Mouse (Mus musculus): ENCODE measurements around the gene Paqr7. TPM values are rescaled to one million over a fixed set of nuclear protein-coding genes. Genes with fewer than 3 reads are reported as not detected.

The Paqr7 gene
- total and polyA plus RNA-seq, 3 experiments = 9.2 to 14.8 (median 10.3) TPM

DNA sequence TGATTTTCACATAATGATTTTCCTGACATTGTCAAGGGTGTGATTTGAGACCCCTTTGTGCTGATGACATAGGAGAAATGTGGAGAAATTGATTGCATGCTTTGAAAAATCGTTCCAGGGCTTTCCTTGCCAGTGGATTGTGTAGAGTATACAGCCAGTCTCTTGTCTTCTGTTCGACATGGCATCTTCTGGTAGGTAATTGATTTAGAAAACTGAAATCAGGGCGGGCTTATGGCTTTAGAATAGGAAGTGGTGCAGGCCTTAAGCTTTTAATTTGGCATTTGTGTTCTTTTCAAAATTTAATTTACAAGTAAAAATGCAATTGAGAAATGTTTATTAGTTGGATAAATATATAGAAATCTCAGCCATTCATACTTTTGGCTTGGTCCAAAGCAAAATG lies 26.5 kb upstream of the Paqr7 start:
- ATAC-seq (ENCODE audit: extremely low read depth, insufficient number of reproducible peaks, low FRiP score, poor library complexity, severe bottlenecking) (no peak), DNase-seq (ENCODE audit: low spot score) (no peak)
- Histone ChIP-seq H3K4me3 (ENCODE audit: low read depth, low read length) (no peak overlapping the region), H3K27me3 (ENCODE audit: insufficient read depth, low read length) (peaks cover 22% of the 10 kb centered on the region), H3K9me3 (replicated peaks) (no peaks in the 10 kb centered on the region), H3K4me1 (ENCODE audit: insufficient read depth, low read depth, low read length) (peaks cover 22% of the 10 kb centered on the region), H3K36me3 (replicated peaks) (peaks cover 40% of the 10 kb centered on the region)
- no peak for TF ChIP-seq GATA1 (IDR thresholded peaks at IDR 0.05; ENCODE audit: borderline replicate concordance, low read length)
- TF ChIP-seq CTCF (IDR thresholded peaks at IDR 0.05; ENCODE audit: low read depth, low read length) = no peak
- TF ChIP-seq POLR2AphosphoS5 (IDR thresholded peaks at IDR 0.05; ENCODE audit: insufficient replicate concordance, low read depth, low read length) = no peak
- TF ChIP-seq GATA2 (IDR thresholded peaks at IDR 0.05; ENCODE audit: borderline replicate concordance, low read depth, low read length) = no peak
- no peak for TF ChIP-seq TAL1 (conservative IDR thresholded peaks at IDR 0.05; ENCODE audit: low read depth, low read length)

DNA sequence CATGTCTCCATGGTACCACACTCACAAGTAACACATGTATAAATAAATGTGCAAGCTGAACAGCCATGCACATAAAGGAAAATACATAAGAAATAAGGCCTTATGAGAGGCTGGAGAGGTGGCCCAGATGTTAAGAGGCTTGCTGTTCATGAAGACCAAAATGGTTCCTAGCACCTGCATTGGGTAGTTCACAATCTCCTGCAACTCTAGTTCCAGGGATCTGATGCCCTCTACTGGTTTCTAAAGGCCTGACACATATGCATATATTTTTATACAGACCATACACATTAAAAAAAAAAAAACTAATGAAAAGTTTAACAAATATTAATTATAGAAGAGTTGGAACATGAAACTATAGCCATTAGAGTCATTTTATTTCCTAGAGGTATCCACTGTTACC lies 25.0 kb upstream of the Paqr7 start:
- TF ChIP-seq CTCF (IDR thresholded peaks at IDR 0.05; ENCODE audit: low read depth, low read length) (no peak), POLR2AphosphoS5 (IDR thresholded peaks at IDR 0.05; ENCODE audit: insufficient replicate concordance, low read depth, low read length) (no peak), GATA1 (IDR thresholded peaks at IDR 0.05; ENCODE audit: borderline replicate concordance, low read length) (no peak), GATA2 (IDR thresholded peaks at IDR 0.05; ENCODE audit: borderline replicate concordance, low read depth, low read length) (no peak), TAL1 (conservative IDR thresholded peaks at IDR 0.05; ENCODE audit: low read depth, low read length) (no peak)
- ATAC-seq (ENCODE audit: extremely low read depth, insufficient number of reproducible peaks, low FRiP score, poor library complexity, severe bottlenecking) (no peak), DNase-seq (ENCODE audit: low spot score) (no peak)
- Histone ChIP-seq H3K9me3 (replicated peaks) (no peaks in the 10 kb centered on the region), H3K4me1 (ENCODE audit: insufficient read depth, low read depth, low read length) (peaks cover 19% of the 10 kb centered on the region), H3K27me3 (ENCODE audit: insufficient read depth, low read length) (peaks cover 14% of the 10 kb centered on the region), H3K4me3 (ENCODE audit: low read depth, low read length) (no peak overlapping the region), H3K36me3 (replicated peaks) (peaks cover 53% of the 10 kb centered on the region)

GRCm38 (mm10) chr4:134473764-134474163 lies 22.7 kb upstream of the Paqr7 start:
- H3K27me3 ChIP-seq (ENCODE audit: insufficient read depth, low read length) = no peaks in the 10 kb centered on the region; the same call in 1 of the 2 replicates

DNA sequence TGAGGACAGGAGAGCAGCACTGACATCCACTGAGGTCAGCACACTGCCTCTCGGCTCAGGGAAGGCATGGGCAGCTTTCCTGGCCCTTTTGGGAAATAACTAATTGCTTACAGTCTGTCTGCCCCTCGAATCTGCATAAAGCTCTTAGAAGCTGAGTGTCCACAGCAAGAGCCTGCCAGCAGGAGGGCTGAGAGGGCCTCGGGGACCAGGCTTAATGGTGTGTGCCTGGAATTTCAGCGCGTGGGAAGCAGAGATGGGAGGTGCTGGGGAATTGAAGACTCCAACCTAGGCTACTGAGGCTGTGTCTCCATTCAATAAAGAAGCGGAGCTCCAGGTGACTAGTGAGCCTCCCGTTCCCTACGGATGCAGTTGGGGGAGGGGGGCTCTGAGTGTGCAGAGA lies 22.3 kb upstream of the Paqr7 start:
- DNase-seq (ENCODE audit: low spot score) (no peak), ATAC-seq (ENCODE audit: extremely low read depth, insufficient number of reproducible peaks, low FRiP score, poor library complexity, severe bottlenecking) (no peak)
- peaks cover 61% of the 10 kb centered on the region for H3K36me3 ChIP-seq (replicated peaks)
- no peaks in the 10 kb centered on the region for H3K9me3 ChIP-seq (replicated peaks)
- no peak overlapping the region for H3K4me3 ChIP-seq (ENCODE audit: low read depth, low read length)
- peaks cover 17% of the 10 kb centered on the region for H3K4me1 ChIP-seq (ENCODE audit: insufficient read depth, low read depth, low read length)
- no peaks in the 10 kb centered on the region; the same call in 1 of the 2 replicates for H3K27me3 ChIP-seq (ENCODE audit: insufficient read depth, low read length)
- no peak for TF ChIP-seq POLR2AphosphoS5 (IDR thresholded peaks at IDR 0.05; ENCODE audit: insufficient replicate concordance, low read depth, low read length)
- TF ChIP-seq GATA1 (IDR thresholded peaks at IDR 0.05; ENCODE audit: borderline replicate concordance, low read length) = no peak
- TF ChIP-seq TAL1 (conservative IDR thresholded peaks at IDR 0.05; ENCODE audit: low read depth, low read length) = no peak
- no peak for TF ChIP-seq CTCF (IDR thresholded peaks at IDR 0.05; ENCODE audit: low read depth, low read length)
- no peak for TF ChIP-seq GATA2 (IDR thresholded peaks at IDR 0.05; ENCODE audit: borderline replicate concordance, low read depth, low read length)

More at GRCm38 (mm10) chr4:134473764-134474163, 22.7 kb upstream of the Paqr7 start:
- Histone ChIP-seq H3K4me3 (ENCODE audit: low read depth, low read length) (no peak overlapping the region), H3K36me3 (replicated peaks) (peaks cover 61% of the 10 kb centered on the region), H3K4me1 (ENCODE audit: insufficient read depth, low read depth, low read length) (peaks cover 17% of the 10 kb centered on the region), H3K9me3 (replicated peaks) (no peaks in the 10 kb centered on the region)
- TF ChIP-seq POLR2AphosphoS5 (IDR thresholded peaks at IDR 0.05; ENCODE audit: insufficient replicate concordance, low read depth, low read length) (no peak), GATA2 (IDR thresholded peaks at IDR 0.05; ENCODE audit: borderline replicate concordance, low read depth, low read length) (no peak), TAL1 (conservative IDR thresholded peaks at IDR 0.05; ENCODE audit: low read depth, low read length) (no peak), CTCF (IDR thresholded peaks at IDR 0.05; ENCODE audit: low read depth, low read length) (no peak), GATA1 (IDR thresholded peaks at IDR 0.05; ENCODE audit: borderline replicate concordance, low read length) (no peak)
- DNase-seq (ENCODE audit: low spot score) (no peak), ATAC-seq (ENCODE audit: extremely low read depth, insufficient number of reproducible peaks, low FRiP score, poor library complexity, severe bottlenecking) (no peak)

DNA sequence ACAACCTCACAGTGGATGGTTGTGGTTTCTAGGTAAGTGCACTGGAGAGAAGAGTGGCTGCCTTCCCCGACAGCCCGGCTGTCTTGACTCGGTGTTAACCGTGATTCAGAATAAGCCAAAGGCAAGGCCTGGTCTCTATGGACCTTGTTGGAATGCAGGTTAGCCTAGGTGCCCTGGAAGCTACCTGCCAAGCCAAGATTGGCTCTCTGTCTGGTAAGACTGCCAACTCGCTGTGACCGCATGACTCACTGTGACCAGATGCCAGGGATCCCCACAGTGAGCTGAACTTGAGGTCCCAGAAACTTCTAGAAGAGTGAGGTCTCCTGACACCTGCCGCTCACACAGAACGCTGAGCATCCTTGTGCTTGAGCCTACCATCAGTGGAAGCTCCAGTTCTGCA lies 19.6 kb upstream of the Paqr7 start:
- Histone ChIP-seq H3K4me3 (ENCODE audit: low read depth, low read length) (no peak overlapping the region), H3K4me1 (ENCODE audit: insufficient read depth, low read depth, low read length) (peaks cover 10% of the 10 kb centered on the region), H3K9me3 (replicated peaks) (no peaks in the 10 kb centered on the region), H3K27me3 (ENCODE audit: insufficient read depth, low read length) (peaks cover 7% of the 10 kb centered on the region), H3K36me3 (replicated peaks) (peaks cover 48% of the 10 kb centered on the region)
- DNase-seq (ENCODE audit: low spot score) (no peak), ATAC-seq (ENCODE audit: extremely low read depth, insufficient number of reproducible peaks, low FRiP score, poor library complexity, severe bottlenecking) (no peak)
- TF ChIP-seq CTCF (IDR thresholded peaks at IDR 0.05; ENCODE audit: low read depth, low read length) = 0 out of 2 replicates have a peak, but pooled peaks have one; percentile 2
- TF ChIP-seq GATA2 (IDR thresholded peaks at IDR 0.05; ENCODE audit: borderline replicate concordance, low read depth, low read length) = no peak

DNA sequence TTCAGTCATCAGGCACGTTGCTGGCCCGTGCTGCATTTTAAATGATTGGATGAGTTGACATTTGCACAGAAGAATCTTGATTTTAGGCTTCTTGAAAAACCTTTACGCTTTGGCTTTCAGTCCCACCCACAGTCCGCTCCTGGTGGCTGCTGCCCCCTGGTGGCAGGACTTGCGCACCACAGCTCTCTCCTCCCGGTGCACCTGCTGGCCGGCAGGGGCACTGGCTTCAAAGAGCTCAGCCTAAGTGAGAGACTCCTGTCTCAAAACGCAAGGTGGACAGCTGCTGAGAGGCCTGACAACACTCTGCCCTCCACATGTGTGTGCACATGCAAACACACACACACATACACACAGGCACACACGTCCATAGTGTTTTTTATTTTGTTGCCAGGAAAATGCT lies 18.5 kb upstream of the Paqr7 start:
- TF ChIP-seq POLR2AphosphoS5 (IDR thresholded peaks at IDR 0.05; ENCODE audit: insufficient replicate concordance, low read depth, low read length) (no peak), CTCF (IDR thresholded peaks at IDR 0.05; ENCODE audit: low read depth, low read length) (peak; percentile 98)
- peak; percentile 75 for ATAC-seq (ENCODE audit: extremely low read depth, insufficient number of reproducible peaks, low FRiP score, poor library complexity, severe bottlenecking)
- Histone ChIP-seq H3K36me3 (replicated peaks) (peaks cover 37% of the 10 kb centered on the region), H3K4me3 (ENCODE audit: low read depth, low read length) (no peak overlapping the region), H3K27me3 (ENCODE audit: insufficient read depth, low read length) (peaks cover 16% of the 10 kb centered on the region), H3K9me3 (replicated peaks) (no peaks in the 10 kb centered on the region), H3K4me1 (ENCODE audit: insufficient read depth, low read depth, low read length) (peaks cover 16% of the 10 kb centered on the region)
- peak; percentile 74 for DNase-seq (ENCODE audit: low spot score)

DNA sequence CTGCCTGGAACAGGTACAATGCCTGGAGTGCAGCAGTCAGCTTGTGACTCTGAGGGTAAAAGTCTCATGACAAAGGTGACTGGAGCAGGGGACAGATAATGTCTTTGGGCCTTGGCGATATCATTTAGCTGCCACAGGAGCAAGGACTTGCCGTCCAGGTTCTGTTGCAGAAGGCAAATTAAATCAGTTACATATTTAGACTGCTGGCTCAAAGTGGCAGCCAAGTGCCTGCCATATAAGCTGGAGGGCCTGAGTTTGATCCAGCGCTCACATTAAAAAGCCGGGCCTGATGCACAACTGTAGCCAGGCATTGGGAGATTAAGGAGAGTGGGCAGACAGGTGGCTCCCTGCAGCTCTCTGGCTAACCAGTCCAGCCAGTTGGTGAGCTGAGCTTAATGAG lies 16.7 kb upstream of the Paqr7 start:
- Histone ChIP-seq H3K36me3 (replicated peaks) (peaks cover 22% of the 10 kb centered on the region), H3K27me3 (ENCODE audit: insufficient read depth, low read length) (peaks cover 33% of the 10 kb centered on the region), H3K4me1 (ENCODE audit: insufficient read depth, low read depth, low read length) (peaks cover 15% of the 10 kb centered on the region), H3K4me3 (ENCODE audit: low read depth, low read length) (no peak overlapping the region), H3K9me3 (replicated peaks) (no peaks in the 10 kb centered on the region)
- ATAC-seq (ENCODE audit: extremely low read depth, insufficient number of reproducible peaks, low FRiP score, poor library complexity, severe bottlenecking) (no peak), DNase-seq (ENCODE audit: low spot score) (no peak)
- TF ChIP-seq TAL1 (conservative IDR thresholded peaks at IDR 0.05; ENCODE audit: low read depth, low read length) (no peak), POLR2AphosphoS5 (IDR thresholded peaks at IDR 0.05; ENCODE audit: insufficient replicate concordance, low read depth, low read length) (no peak), CTCF (IDR thresholded peaks at IDR 0.05; ENCODE audit: low read depth, low read length) (no peak), GATA1 (IDR thresholded peaks at IDR 0.05; ENCODE audit: borderline replicate concordance, low read length) (no peak), GATA2 (IDR thresholded peaks at IDR 0.05; ENCODE audit: borderline replicate concordance, low read depth, low read length) (no peak)

Data from G1E (cell line).